Mouse (Mus musculus) brain, adult 2 months (tissue): ENCODE results near the gene Zmynd8.

Experiments used
- DNase-seq: peaks from one replicate; pipeline ENCODE4 v3.0.0; 2011; ENCODE audit warnings: low read depth, low spot score

Zmynd8 gene

GRCm38 (mm10) chr2:165899474-165899873 lies 658 bp upstream of the Zmynd8 start:
- no peak for DNase-seq

- no peak for DNase-seq
Observed at GRCm38 (mm10) chr2:165896171-165896570, 2.6 kb downstream of the Zmynd8 start.

GRCm38 (mm10) chr2:165895687-165896086 lies 3.1 kb downstream of the Zmynd8 start:
- DNase-seq: no peak

- DNase-seq: no peak
Observed at GRCm38 (mm10) chr2:165894533-165894932, 4.3 kb downstream of the Zmynd8 start.

GRCm38 (mm10) chr2:165893232-165893631 lies 5.6 kb downstream of the Zmynd8 start:
- no peak for DNase-seq

GRCm38 (mm10) chr2:165892626-165893025 lies 6.2 kb downstream of the Zmynd8 start:
- no peak for DNase-seq

- no peak for DNase-seq
Observed at GRCm38 (mm10) chr2:165890401-165890800, 8.4 kb downstream of the Zmynd8 start.

- peak; percentile 52 for DNase-seq
Observed at GRCm38 (mm10) chr2:165889874-165890273, 8.9 kb downstream of the Zmynd8 start.

GRCm38 (mm10) chr2:165889266-165889665 lies 9.6 kb downstream of the Zmynd8 start:
- DNase-seq: no peak

- peak; percentile 71 for DNase-seq
Observed at GRCm38 (mm10) chr2:165888813-165889221, 10.0 kb downstream of the Zmynd8 start.

GRCm38 (mm10) chr2:165888396-165888795 lies 10.4 kb downstream of the Zmynd8 start:
- DNase-seq: peak; percentile 92

GRCm38 (mm10) chr2:165886857-165887628 lies 11.8 kb downstream of the Zmynd8 start:
- DNase-seq: peak; percentile 68

- peak; percentile 84 for DNase-seq
Observed at GRCm38 (mm10) chr2:165886482-165886856, 12.3 kb downstream of the Zmynd8 start.

GRCm38 (mm10) chr2:165885951-165886320 lies 12.9 kb downstream of the Zmynd8 start:
- no peak for DNase-seq

GRCm38 (mm10) chr2:165885225-165885950 lies 13.4 kb downstream of the Zmynd8 start:
- peak; percentile 96 for DNase-seq

GRCm38 (mm10) chr2:165884577-165885224 lies 14.1 kb downstream of the Zmynd8 start:
- peak; percentile 96 for DNase-seq

GRCm38 (mm10) chr2:165883846-165884576 lies 14.8 kb downstream of the Zmynd8 start:
- DNase-seq: peak; percentile 92

- peak; percentile 67 for DNase-seq
Observed at GRCm38 (mm10) chr2:165883006-165883405, 15.8 kb downstream of the Zmynd8 start.

- DNase-seq: peak; percentile 80
Observed at GRCm38 (mm10) chr2:165881585-165882431, 17.0 kb downstream of the Zmynd8 start.

GRCm38 (mm10) chr2:165881220-165881584 lies 17.6 kb downstream of the Zmynd8 start:
- DNase-seq: peak; percentile 35
